Mouse (Mus musculus): Measurements from ENCODE around the gene Scamp4.
"Not testable (repeated sequence)": the region's sequence is repeated elsewhere in the genome, so short reads cannot be mapped to it uniquely, and the experiment has no call there.

The Scamp4 gene

GRCm38 (mm10) chr10:80578131-80578750 lies 24.4 kb upstream of the Scamp4 start:
- peak; percentile 86 for DNase-seq (ENCODE audit: extremely low spot score, low spot score)

DNA sequence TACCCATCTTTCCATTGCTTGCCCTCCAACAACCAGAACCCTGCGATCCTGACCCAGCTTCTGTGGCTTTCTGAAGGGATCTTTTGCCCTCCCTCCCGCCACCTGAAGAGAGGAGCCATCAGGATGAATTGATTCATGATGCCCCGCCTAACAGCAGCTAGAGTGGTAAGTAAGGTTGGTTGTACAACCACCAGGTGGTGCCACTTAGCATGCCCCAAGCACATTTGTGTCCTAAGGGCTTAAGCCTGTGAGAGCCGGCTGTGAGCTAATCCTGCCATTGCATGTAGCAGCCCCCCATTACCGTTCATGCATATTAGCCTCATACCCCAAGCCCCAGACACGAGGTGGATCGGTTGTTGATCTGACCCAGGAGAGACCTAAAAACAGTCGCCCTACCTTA lies 23.8 kb upstream of the Scamp4 start:
- DNase-seq (ENCODE audit: extremely low spot score, low spot score) = peak; percentile 49

DNA sequence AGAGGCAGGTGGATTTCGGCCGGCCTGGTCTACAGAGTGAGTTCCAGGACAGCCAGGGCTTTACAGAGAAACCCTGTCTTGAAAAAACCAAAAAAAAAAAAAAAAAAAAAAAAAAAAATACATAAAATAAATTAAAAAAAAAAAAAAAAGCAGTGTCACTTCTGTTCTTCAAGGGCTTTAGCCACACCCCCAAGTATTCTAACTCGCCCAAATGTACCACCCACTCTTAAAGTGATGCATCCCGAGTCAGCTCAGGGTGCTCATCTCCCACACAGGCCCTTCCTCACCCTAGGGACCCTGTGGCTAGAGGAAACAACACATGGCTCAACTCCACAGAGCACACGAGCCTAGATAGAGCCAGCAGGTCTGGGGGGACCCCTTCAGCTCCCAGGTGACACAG lies 19.6 kb upstream of the Scamp4 start:
- DNase-seq (ENCODE audit: extremely low spot score, low spot score) = no peak

- no peak for DNase-seq (ENCODE audit: extremely low spot score, low spot score)
Measured at GRCm38 (mm10) chr10:80584045-80584488, 18.6 kb upstream of the Scamp4 start.

DNA sequence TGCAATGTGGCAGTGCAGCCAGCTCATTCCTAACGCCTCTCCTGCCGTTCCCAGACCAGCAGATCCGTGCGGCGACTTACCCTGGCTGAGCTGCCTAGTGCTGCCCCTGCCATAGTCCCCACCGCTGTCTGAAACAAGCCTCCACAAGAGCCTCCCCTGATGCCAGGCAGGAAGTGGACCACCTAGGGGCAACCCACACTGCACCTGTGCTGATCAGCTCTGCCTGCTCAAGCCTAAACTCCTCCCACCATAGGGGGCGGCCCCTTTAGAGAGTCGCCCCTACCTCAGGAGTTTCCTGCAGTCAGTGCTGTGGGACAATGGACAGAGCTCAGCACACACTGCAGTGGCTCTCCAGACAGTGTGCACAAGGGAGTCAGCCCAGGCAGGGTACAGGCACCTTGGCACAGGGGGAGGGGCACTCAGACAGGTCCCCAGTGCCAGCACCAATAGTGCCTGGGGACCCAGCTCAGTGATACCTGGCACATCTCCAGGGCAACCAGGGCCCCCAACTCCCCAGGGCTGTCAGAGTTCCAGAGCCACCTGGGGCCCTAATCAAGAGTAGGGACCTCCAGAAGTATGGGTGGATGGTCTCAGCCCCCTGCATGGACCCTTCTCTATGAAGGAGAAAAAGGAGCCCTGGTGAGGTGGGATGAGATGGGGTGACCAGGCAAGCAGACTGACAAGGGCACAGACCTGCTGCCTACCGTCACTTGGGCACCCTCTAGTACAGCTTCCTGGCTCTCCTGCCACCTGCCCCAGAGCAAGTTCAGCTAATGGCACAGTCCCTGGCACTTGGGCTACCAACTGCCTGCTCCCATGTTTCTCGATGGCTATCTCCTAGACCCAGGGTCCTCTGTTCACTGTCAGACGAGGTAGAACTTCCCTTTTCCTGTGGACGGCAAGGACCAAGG lies 17.8 kb upstream of the Scamp4 start:
- DNase-seq (ENCODE audit: extremely low spot score, low spot score) = no peak

DNA sequence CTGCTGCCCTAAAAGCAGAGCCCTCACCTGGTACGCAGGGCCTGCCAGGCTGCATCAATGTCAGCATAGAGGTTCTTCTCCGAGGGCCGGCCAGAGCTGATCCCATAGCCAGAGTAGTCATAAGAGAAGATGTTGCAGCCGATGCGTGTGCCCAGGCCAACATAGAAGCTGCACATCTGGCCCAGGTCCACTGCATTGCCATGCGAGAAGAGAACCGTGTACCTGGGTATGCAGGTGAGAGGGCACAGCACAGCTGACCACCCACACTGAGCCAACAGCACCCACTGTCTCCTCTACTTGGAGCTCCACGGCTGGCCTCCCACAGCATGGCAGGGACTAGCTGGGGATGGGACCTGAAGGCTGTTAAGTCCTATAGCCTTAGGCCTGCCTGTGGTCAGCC lies 17.1 kb upstream of the Scamp4 start:
- no peak for DNase-seq (ENCODE audit: extremely low spot score, low spot score)

DNA sequence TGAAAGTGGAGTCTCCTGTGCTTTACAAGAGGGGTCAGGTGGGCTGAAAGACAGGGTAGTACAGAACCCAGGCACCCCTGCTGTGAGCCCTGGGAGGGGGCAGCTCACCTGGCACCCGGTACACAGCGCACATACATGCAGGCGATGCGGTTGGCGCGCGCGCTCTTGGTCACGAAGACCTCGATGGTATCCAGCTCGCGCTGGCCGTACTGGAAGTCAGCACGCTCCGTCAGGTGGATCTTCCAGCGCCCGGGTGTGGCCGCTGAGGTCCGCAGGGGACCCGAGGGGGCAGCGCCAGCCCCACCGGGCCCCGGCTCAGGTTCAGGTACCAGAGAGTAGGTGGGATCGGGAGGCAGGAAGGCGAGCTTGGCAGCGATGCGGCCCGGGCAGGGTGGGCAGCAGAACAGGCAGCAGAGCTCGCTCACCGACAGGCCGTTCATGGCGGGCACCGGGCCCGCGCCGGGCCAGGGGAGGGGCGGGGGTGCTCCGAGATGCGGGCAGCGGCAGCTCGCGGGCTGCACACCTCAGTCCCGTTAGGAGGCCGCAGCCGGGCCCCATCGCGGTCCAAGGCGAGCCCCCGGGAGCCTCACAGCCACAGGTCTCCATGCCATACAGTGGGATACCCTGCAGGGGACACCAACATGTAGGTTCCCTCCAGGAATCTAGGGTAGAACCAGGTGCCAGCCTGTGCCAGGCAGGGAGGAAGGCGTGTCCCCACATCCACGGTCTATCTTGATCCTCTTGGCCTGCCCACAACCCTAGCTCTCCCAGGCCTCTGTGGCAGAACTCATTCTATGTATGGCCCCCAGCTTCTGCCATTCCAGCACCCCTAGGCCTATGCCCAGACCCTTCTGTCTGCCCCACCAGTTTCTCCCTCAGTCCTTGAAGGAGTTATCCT lies 16.0 kb upstream of the Scamp4 start:
- no peak for DNase-seq (ENCODE audit: extremely low spot score, low spot score)

DNA sequence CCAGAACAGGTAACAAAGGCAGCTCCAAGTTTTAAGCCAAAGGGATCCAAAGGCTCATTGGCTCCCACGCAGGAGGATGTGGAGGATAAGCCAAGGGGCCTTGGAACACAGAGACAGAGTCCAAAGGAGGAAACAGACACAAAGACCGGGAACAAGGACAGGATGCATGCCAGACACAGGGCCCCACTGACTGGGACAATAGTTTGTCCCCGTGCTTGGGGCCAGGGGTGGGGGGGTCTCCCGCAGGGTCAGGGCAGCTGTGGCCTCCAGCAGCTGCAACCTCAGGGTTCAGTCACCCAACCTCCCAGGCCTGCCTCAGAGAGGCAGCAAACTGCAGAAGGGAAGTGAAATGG lies 15.4 kb upstream of the Scamp4 start:
- no peak for DNase-seq (ENCODE audit: extremely low spot score, low spot score)

DNA sequence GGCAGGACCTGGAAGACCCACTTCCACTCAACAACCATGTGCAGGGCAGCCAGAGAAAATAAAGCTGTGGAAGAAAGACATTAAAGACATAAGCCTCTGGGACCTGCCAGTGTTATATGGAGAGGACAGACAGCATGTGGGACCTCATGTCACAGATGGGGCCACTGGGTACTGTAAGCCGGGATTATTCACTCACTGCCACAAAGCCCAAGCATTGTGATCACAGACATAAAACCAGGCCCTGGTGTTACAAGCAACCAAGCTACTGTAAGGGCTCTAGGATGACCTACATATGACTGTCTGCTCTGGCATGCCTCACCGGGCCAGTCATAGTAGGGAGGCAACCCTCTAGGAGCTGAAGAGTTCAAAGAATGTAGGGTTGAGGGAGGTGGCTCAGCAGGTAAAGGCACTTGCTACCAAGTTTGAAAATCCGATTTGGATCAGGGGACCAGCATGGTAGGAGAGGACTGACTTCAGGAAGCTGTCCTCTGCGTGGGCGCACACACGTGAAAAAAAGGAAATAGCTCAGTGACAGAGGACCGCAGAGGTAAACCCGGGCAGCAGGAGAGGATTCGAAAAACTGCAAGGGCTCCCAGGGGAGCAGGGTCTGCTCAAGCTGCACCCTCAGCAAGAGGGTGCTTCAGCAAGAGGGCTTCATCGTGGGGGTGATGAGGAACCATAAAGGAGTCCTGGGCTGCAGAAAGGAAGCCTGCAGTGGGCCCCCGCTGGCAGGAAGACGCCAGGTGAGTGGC lies 13.4 kb upstream of the Scamp4 start:
- no peak for DNase-seq (ENCODE audit: extremely low spot score, low spot score)

DNA sequence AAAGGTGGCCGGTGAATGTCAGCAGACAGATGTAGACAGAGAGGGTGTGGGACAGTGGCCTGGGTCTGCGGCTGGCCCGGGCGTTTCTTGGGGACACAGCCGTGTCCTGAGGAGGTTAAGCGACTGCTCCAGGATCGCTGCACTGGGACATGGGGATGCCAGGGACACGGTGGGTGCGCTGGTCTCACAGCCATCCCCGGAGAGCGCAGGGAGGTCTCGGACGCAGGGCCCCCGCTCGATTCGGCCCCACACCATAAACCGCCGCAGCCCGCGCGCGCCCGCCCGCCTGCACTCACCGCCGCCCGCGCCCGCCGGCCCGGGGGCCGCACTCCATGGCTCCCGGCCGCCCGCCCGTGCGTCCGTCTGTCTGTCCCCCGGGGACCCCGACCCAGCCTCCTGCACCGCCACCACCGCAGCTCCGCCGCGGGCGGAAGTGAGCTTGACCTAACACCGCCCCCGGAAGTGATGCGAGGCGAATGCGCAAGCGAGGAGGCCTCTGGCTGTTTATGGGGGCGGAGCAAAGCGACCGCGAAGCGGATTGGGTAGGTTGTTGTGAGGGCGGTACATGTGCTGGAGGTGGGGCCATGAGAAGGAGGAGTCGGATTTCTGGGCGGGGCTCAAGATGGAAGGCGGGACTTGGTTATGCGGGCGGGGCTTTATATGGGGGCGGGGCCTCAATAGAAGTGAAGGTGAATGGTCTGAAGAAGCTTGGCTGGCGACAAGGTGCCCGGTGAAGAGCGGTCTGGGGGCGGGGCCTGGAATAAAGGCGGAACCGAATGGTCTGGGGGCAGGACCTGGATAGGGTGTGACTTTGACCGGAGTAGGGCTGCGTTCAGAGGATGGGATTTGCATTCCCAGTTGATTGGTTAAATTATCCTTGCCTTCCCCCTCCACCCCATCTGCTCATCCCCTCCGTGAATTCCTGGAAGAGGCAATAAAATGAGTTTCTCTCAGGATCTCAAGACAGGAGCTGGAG lies 12.5 kb upstream of the Scamp4 start, which contains the start of gene Abhd17a:
Abhd17a (minus strand) TSS at position 463 of the 976 bp plus-strand sequence.
- DNase-seq (ENCODE audit: extremely low spot score, low spot score) = peak; percentile 98

DNA sequence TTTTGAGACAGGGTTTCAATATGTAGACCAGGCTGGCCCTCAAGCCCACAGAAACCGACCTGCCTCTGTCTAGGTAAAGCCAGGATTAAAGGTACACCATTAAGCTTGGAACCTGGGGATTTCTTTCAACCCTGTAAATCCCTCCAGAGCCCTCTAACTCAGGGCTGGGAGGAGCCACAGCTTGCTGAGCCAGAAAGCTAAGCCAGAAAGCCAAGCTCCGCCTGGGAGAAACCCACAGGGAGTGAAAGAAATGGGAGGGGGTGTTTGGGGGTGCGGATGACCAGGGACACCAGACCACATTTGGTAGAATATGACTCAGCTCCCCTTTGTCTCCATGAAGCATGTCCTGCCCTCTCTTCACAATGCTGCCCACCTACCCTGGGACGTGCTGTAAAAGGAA lies 6.4 kb upstream of the Scamp4 start:
- no peak for DNase-seq (ENCODE audit: extremely low spot score, low spot score)

GRCm38 (mm10) chr10:80603364-80603763 lies 692 bp downstream of the Scamp4 start:
- DNase-seq (ENCODE audit: extremely low spot score, low spot score) = no peak

- DNase-seq (ENCODE audit: extremely low spot score, low spot score) = no peak
Measured at GRCm38 (mm10) chr10:80604001-80604509, 1.4 kb downstream of the Scamp4 start.

DNA sequence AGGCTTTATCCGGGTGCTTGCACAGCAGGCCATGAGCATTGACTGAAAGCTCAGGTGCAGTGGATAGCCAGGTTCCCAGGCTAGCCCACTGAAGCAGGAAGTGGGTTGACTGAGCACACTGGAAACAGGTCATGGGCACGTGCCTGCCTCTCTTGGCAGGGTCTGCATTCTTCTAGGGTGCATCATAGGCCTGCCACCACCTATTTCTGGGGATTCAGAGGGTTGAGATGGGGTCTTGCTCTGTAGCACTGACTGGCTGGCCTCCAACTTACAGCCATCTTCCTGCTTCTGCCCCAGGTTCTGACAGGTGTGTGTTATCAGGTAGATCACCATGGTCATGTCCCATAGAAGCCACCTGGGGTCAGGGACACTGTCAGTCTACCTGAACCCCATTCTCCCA lies 2.3 kb downstream of the Scamp4 start:
- no peak for DNase-seq (ENCODE audit: extremely low spot score, low spot score)

GRCm38 (mm10) chr10:80605721-80606120 lies 3.0 kb downstream of the Scamp4 start, which contains the start of gene Gm49322:
Gene Gm49322, plus strand, starts transcription at chr10:80606021.
- DNase-seq (ENCODE audit: extremely low spot score, low spot score) = not testable (repeated sequence)

- DNase-seq (ENCODE audit: extremely low spot score, low spot score) = no peak
Measured at GRCm38 (mm10) chr10:80606306-80606705, 3.6 kb downstream of the Scamp4 start.

- DNase-seq (ENCODE audit: extremely low spot score, low spot score) = no peak
Measured at GRCm38 (mm10) chr10:80606737-80607350, 4.2 kb downstream of the Scamp4 start.

DNA sequence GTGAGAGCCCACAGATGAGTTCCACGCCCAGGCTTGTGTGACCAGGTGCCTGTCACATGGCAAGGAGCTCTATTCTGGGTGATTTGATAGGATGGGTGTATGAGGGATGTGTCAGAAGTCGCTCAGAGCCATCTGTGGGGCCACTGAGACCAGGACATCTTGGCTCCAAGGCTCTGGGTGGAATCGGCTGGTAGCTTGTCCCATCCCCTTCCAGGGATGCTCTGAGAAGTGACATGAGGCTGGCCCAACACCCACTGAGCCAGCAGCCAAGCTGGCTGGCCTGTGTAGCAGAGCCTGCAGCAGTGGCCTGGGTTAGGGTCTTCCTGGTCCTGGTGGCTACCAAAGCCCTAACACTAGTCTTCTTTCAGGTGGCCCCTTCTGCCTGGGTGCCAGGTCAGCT lies 5.8 kb downstream of the Scamp4 start:
- DNase-seq (ENCODE audit: extremely low spot score, low spot score) = no peak
